20 mouse cellular contexts compared by ENCODE assay signal in the genomic region with DNA sequence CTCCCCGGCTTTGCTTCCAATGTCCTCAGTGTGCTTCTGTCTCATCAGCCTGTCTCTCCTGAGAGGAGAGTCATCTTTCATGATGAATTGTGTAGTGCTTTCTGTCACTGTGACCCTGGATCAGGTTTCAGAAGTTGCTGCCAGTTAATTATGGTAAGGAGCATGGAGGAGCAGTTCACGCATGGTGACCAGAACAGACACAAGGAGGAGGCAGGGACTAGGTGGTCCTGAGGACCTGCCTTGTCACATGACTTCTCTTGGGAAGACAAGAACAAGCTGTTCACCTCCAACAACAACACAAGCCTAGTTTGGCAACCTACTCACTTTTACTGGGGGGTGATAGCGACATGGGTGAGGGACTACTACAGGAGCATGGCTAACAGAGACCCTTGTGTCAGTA. TPM values are rescaled to one million over a fixed set of nuclear protein-coding genes. Genes with fewer than 3 reads are reported as not detected.
DNase-seq lines count a peak whose midpoint lies in the region; ATAC-seq lines count a peak whose summit lies in the region.
"Had no signal": no experiment of that assay in that cellular context is flagged by ENCODE, and none has a peak within 500 bp of the region (broad histone marks: within the 10 kb centered on the region; RNA-seq: fewer than 3 reads in every experiment).

No protein-coding gene starts in this region.

- WGBS in forebrain, embryonic 10.5 days, result 89% methylated on average over 3 of the region's 3 CpGs
- 74% methylated on average over 3 of the region's 3 CpGs for WGBS in forebrain, embryonic 11.5 days
- 69% methylated on average over 3 of the region's 3 CpGs for WGBS in limb, embryonic 13.5 days
- WGBS in limb, embryonic 10.5 days, result 72% methylated on average over 3 of the region's 3 CpGs
- WGBS in hindbrain, embryonic 13.5 days, result 51% methylated on average over 3 of the region's 3 CpGs
- 67% methylated on average over 3 of the region's 3 CpGs for WGBS in neural tube, embryonic 13.5 days

- no peak overlapping the region for H3K9ac ChIP-seq in forebrain, embryonic 11.5 days (ENCODE audit: low read length)
- no peak overlapping the region for H3K9ac ChIP-seq in limb, embryonic 13.5 days
- H3K9ac ChIP-seq in hindbrain, embryonic 13.5 days, result 0 out of 2 replicates have a peak overlapping the region, but pooled peaks have one; percentile 13
- H3K9ac ChIP-seq in neural tube, embryonic 13.5 days, result no peak overlapping the region
- H3K9ac ChIP-seq: heart, embryonic 12.5 days; limb, embryonic 12.5 days; stomach, embryonic 15.5 days had no signal

- H3K4me3 ChIP-seq in forebrain, embryonic 10.5 days, result no peak overlapping the region
- no peak overlapping the region for H3K4me3 ChIP-seq in forebrain, embryonic 11.5 days (ENCODE audit: low read depth, low read length)
- no peak overlapping the region for H3K4me3 ChIP-seq in limb, embryonic 13.5 days
- H3K4me3 ChIP-seq in limb, embryonic 10.5 days, result no peak overlapping the region
- no peak overlapping the region for H3K4me3 ChIP-seq in hindbrain, embryonic 13.5 days
- no peak overlapping the region for H3K4me3 ChIP-seq in neural tube, embryonic 13.5 days
- H3K4me3 ChIP-seq: heart, embryonic 12.5 days; limb, embryonic 12.5 days; stomach, embryonic 15.5 days had no signal

- no peak for DNase-seq in forebrain, embryonic 10.5 days (ENCODE audit: extremely low spot score, low spot score)
- DNase-seq in forebrain, embryonic 11.5 days (ENCODE audit: low spot score), result no peak
- no peak for DNase-seq in limb, embryonic 10.5 days (ENCODE audit: low spot score)
- no peak for DNase-seq in lung, postnatal 36 days
- no peak for DNase-seq in ovary, postnatal 14 days (ENCODE audit: low spot score)
- DNase-seq: adrenal gland, adult 2 months; cerebellum, adult 9-10 months; gastrocnemius, postnatal 14 days; kidney, adult 2 months; lung, postnatal 4 days; thymus, postnatal 25 days had no signal

- ATAC-seq in forebrain, embryonic 11.5 days (replicated peaks; ENCODE audit: low FRiP score), result no peak
- ATAC-seq in limb, embryonic 13.5 days (ENCODE audit: low FRiP score, low read depth), result no peak
- ATAC-seq in hindbrain, embryonic 13.5 days (ENCODE audit: low FRiP score), result no peak
- ATAC-seq in neural tube, embryonic 13.5 days (ENCODE audit: low read depth), result no peak

- no peak overlapping the region for H3K4me2 ChIP-seq in forebrain, embryonic 11.5 days (ENCODE audit: low read depth, low read length, severe bottlenecking)
- H3K4me2 ChIP-seq in limb, embryonic 13.5 days (replicated peaks), result no peak overlapping the region
- H3K4me2 ChIP-seq in hindbrain, embryonic 13.5 days, result no peak overlapping the region
- no peak overlapping the region for H3K4me2 ChIP-seq in neural tube, embryonic 13.5 days
- H3K4me2 ChIP-seq: heart, embryonic 12.5 days; limb, embryonic 12.5 days; stomach, embryonic 15.5 days had no signal

- H3K36me3 ChIP-seq in forebrain, embryonic 10.5 days (replicated peaks), result peaks cover 95% of the 10 kb centered on the region
- H3K36me3 ChIP-seq in forebrain, embryonic 11.5 days (ENCODE audit: control insufficient read depth, insufficient read depth, low read length), result peaks cover 7% of the 10 kb centered on the region
- H3K36me3 ChIP-seq in limb, embryonic 13.5 days, result peaks cover 29% of the 10 kb centered on the region
- H3K36me3 ChIP-seq in limb, embryonic 10.5 days, result peaks cover 91% of the 10 kb centered on the region
- H3K36me3 ChIP-seq in hindbrain, embryonic 13.5 days, result peaks cover 33% of the 10 kb centered on the region
- peaks cover 21% of the 10 kb centered on the region for H3K36me3 ChIP-seq in neural tube, embryonic 13.5 days
- H3K36me3 ChIP-seq: stomach, embryonic 15.5 days had no signal

- peaks cover 39% of the 10 kb centered on the region for H3K4me1 ChIP-seq in forebrain, embryonic 10.5 days
- peaks cover 12% of the 10 kb centered on the region; the same call in 1 of the 2 replicates for H3K4me1 ChIP-seq in forebrain, embryonic 11.5 days (replicated peaks; ENCODE audit: control insufficient read depth, insufficient read depth, low read length)
- H3K4me1 ChIP-seq in limb, embryonic 13.5 days, result peaks cover 9% of the 10 kb centered on the region
- H3K4me1 ChIP-seq in limb, embryonic 10.5 days, result peaks cover 38% of the 10 kb centered on the region
- peaks cover 41% of the 10 kb centered on the region for H3K4me1 ChIP-seq in hindbrain, embryonic 13.5 days (replicated peaks)
- H3K4me1 ChIP-seq in neural tube, embryonic 13.5 days (replicated peaks), result peaks cover 41% of the 10 kb centered on the region

- H3K9me3 ChIP-seq in forebrain, embryonic 10.5 days, result no peaks in the 10 kb centered on the region
- H3K9me3 ChIP-seq in forebrain, embryonic 11.5 days (ENCODE audit: control insufficient read depth, low read length), result no peaks in the 10 kb centered on the region
- H3K9me3 ChIP-seq in limb, embryonic 13.5 days, result no peaks in the 10 kb centered on the region
- H3K9me3 ChIP-seq in limb, embryonic 10.5 days (replicated peaks), result no peaks in the 10 kb centered on the region
- H3K9me3 ChIP-seq in hindbrain, embryonic 13.5 days, result no peaks in the 10 kb centered on the region
- H3K9me3 ChIP-seq in neural tube, embryonic 13.5 days, result no peaks in the 10 kb centered on the region
- H3K9me3 ChIP-seq: heart, embryonic 12.5 days; limb, embryonic 12.5 days; stomach, embryonic 15.5 days had no signal

- no peaks in the 10 kb centered on the region for H3K27me3 ChIP-seq in forebrain, embryonic 10.5 days (ENCODE audit: poor library complexity, severe bottlenecking)
- H3K27me3 ChIP-seq in forebrain, embryonic 11.5 days (ENCODE audit: control insufficient read depth, insufficient read depth, low read length), result no peaks in the 10 kb centered on the region
- no peaks in the 10 kb centered on the region for H3K27me3 ChIP-seq in limb, embryonic 13.5 days
- no peaks in the 10 kb centered on the region for H3K27me3 ChIP-seq in limb, embryonic 10.5 days (ENCODE audit: low read depth, poor library complexity, severe bottlenecking)
- H3K27me3 ChIP-seq in hindbrain, embryonic 13.5 days, result no peaks in the 10 kb centered on the region
- no peaks in the 10 kb centered on the region for H3K27me3 ChIP-seq in neural tube, embryonic 13.5 days
- H3K27me3 ChIP-seq: heart, embryonic 12.5 days; limb, embryonic 12.5 days; stomach, embryonic 15.5 days had no signal

- 0 out of 2 replicates have a peak overlapping the region, but pooled peaks have one; percentile 6 for H3K27ac ChIP-seq in forebrain, embryonic 10.5 days
- no peak overlapping the region for H3K27ac ChIP-seq in forebrain, embryonic 11.5 days (ENCODE audit: low read depth, low read length)
- peak overlapping the region; percentile 49; the same call in 1 of the 2 replicates for H3K27ac ChIP-seq in limb, embryonic 13.5 days
- H3K27ac ChIP-seq in limb, embryonic 10.5 days, result no peak overlapping the region
- peak overlapping the region; percentile 60 for H3K27ac ChIP-seq in hindbrain, embryonic 13.5 days
- H3K27ac ChIP-seq in neural tube, embryonic 13.5 days (replicated peaks), result peak overlapping the region; percentile 61; the same call in 1 of the 2 replicates
- H3K27ac ChIP-seq: limb, embryonic 12.5 days; stomach, embryonic 15.5 days had no signal

RNA-seq across cellular contexts. Expression of gene Golm1, which starts 22.5 kb away (rescaled TPM):
- polyA plus RNA-seq in forebrain, embryonic 10.5 days (2016; fragmentation: Nextera tagmentation; extraction: Ambion mirVana), result 142 and 154 TPM in 2 replicates
- polyA plus RNA-seq in forebrain, embryonic 11.5 days (2014; fragmentation: Nextera tagmentation; extraction: Ambion mirVana), result 131 and 133 TPM in 2 replicates
- polyA plus RNA-seq in limb, embryonic 13.5 days (2015; fragmentation: Nextera tagmentation; extraction: Ambion mirVana), result 48.0 and 50.7 TPM in 2 replicates
- polyA plus RNA-seq in limb, embryonic 10.5 days (2016; fragmentation: Nextera tagmentation; extraction: Ambion mirVana), result 78.4 and 80.2 TPM in 2 replicates
- 49.3 and 50.6 TPM in 2 replicates for polyA plus RNA-seq in hindbrain, embryonic 13.5 days (2015; fragmentation: Nextera tagmentation; extraction: Ambion mirVana)
- 44.4 and 48.5 TPM in 2 replicates for polyA plus RNA-seq in neural tube, embryonic 13.5 days (2015; fragmentation: Nextera tagmentation; extraction: Ambion mirVana)

RNA-seq across cellular contexts. Expression of gene 4921517D22Rik, which starts 40.8 kb away (rescaled TPM):
- polyA plus RNA-seq in forebrain, embryonic 10.5 days (2016; fragmentation: Nextera tagmentation; extraction: Ambion mirVana), result not detected in 2 replicates
- polyA plus RNA-seq in forebrain, embryonic 11.5 days (2014; fragmentation: Nextera tagmentation; extraction: Ambion mirVana), result not detected in 2 replicates
- polyA plus RNA-seq in limb, embryonic 13.5 days (2015; fragmentation: Nextera tagmentation; extraction: Ambion mirVana), result not detected in 2 replicates
- not detected in 2 replicates for polyA plus RNA-seq in limb, embryonic 10.5 days (2016; fragmentation: Nextera tagmentation; extraction: Ambion mirVana)
- polyA plus RNA-seq in hindbrain, embryonic 13.5 days (2015; fragmentation: Nextera tagmentation; extraction: Ambion mirVana), result not detected in 2 replicates
- polyA plus RNA-seq in neural tube, embryonic 13.5 days (2015; fragmentation: Nextera tagmentation; extraction: Ambion mirVana), result not detected in 2 replicates
- polyA plus RNA-seq: adrenal gland, adult 2 months; brain, embryonic 14.5 days; heart, embryonic 12.5 days; kidney, adult 2 months; limb, embryonic 12.5 days; liver, embryonic 16.5 days; small intestine, adult 2 months; stomach, embryonic 15.5 days had no signal

RNA-seq across cellular contexts. Expression of gene Spata31d1a, which starts 57.0 kb away (rescaled TPM):
- 0.04 and 0.05 TPM in 2 replicates for polyA plus RNA-seq in forebrain, embryonic 10.5 days (2016; fragmentation: Nextera tagmentation; extraction: Ambion mirVana)
- polyA plus RNA-seq in forebrain, embryonic 11.5 days (2014; fragmentation: Nextera tagmentation; extraction: Ambion mirVana), result not detected in 2 replicates
- polyA plus RNA-seq in limb, embryonic 13.5 days (2015; fragmentation: Nextera tagmentation; extraction: Ambion mirVana), result not detected in 2 replicates
- polyA plus RNA-seq in limb, embryonic 10.5 days (2016; fragmentation: Nextera tagmentation; extraction: Ambion mirVana), result 0.05 TPM in 1 of 2 replicates, not detected in the other
- polyA plus RNA-seq in hindbrain, embryonic 13.5 days (2015; fragmentation: Nextera tagmentation; extraction: Ambion mirVana), result 0.04 TPM in 1 of 2 replicates, not detected in the other
- 0.03 TPM in 1 of 2 replicates, not detected in the other for polyA plus RNA-seq in neural tube, embryonic 13.5 days (2015; fragmentation: Nextera tagmentation; extraction: Ambion mirVana)
- polyA plus RNA-seq: adrenal gland, adult 2 months; heart, embryonic 12.5 days; kidney, adult 2 months; limb, embryonic 12.5 days; small intestine, adult 2 months; stomach, embryonic 15.5 days had no signal

RNA-seq across cellular contexts. Expression of gene Spata31d1b, which starts 58.9 kb away (rescaled TPM):
- polyA plus RNA-seq in forebrain, embryonic 10.5 days (2016; fragmentation: Nextera tagmentation; extraction: Ambion mirVana), result 0.04 TPM in 1 of 2 replicates, not detected in the other
- polyA plus RNA-seq in forebrain, embryonic 11.5 days (2014; fragmentation: Nextera tagmentation; extraction: Ambion mirVana), result not detected in 2 replicates
- not detected in 2 replicates for polyA plus RNA-seq in limb, embryonic 13.5 days (2015; fragmentation: Nextera tagmentation; extraction: Ambion mirVana)
- not detected in 2 replicates for polyA plus RNA-seq in limb, embryonic 10.5 days (2016; fragmentation: Nextera tagmentation; extraction: Ambion mirVana)
- polyA plus RNA-seq in hindbrain, embryonic 13.5 days (2015; fragmentation: Nextera tagmentation; extraction: Ambion mirVana), result not detected in 2 replicates
- not detected in 2 replicates for polyA plus RNA-seq in neural tube, embryonic 13.5 days (2015; fragmentation: Nextera tagmentation; extraction: Ambion mirVana)
- polyA plus RNA-seq: adrenal gland, adult 2 months; heart, embryonic 12.5 days; limb, embryonic 12.5 days; liver, embryonic 16.5 days; small intestine, adult 2 months; stomach, embryonic 15.5 days had no signal

Comparison
In these comparisons a context has a peak if more than half of its experiments do, and no peak if none do; other contexts are left out.
1. H3K27ac ChIP-seq: peak in forebrain, embryonic 10.5 days (single experiment), limb, embryonic 13.5 days (single experiment), hindbrain, embryonic 13.5 days (single experiment) and neural tube, embryonic 13.5 days (single experiment); none in forebrain, embryonic 11.5 days (single experiment) and limb, embryonic 10.5 days (single experiment).